9 mouse cellular contexts compared by ENCODE assay signal in genomic region chr2:103565171-103565591, GRCm38 (mm10). TPM values are rescaled to one million over a fixed set of nuclear protein-coding genes. Genes with fewer than 3 reads are reported as not detected.
DNase-seq lines count a peak whose midpoint lies in the region; ATAC-seq and TF ChIP-seq lines count a peak whose summit lies in the region.
"Had no signal": no experiment of that assay in that cellular context is flagged by ENCODE, and none has a peak within 500 bp of the region (broad histone marks: within the 10 kb centered on the region; RNA-seq: fewer than 3 reads in every experiment).

No protein-coding gene starts in this region.

- H3K79me2 ChIP-seq in liver, adult 2 months (ENCODE audit: control insufficient read depth, insufficient read depth, low read length), result peaks cover 20% of the 10 kb centered on the region; the same call in 1 of the 2 replicates

- H3K36me3 ChIP-seq in liver, adult 2 months (ENCODE audit: control insufficient read depth, insufficient read depth, low read length), result no peaks in the 10 kb centered on the region
- H3K36me3 ChIP-seq: G1E had no signal

- ATAC-seq in cerebellum, adult (ENCODE audit: insufficient number of reproducible peaks, low FRiP score, low TSS enrichment), result no peak

- no peak overlapping the region for H3K27ac ChIP-seq in cerebellum, adult 2 months (ENCODE audit: insufficient read depth, low read length)
- no peak overlapping the region for H3K27ac ChIP-seq in liver, adult 2 months (replicated peaks; ENCODE audit: insufficient read depth, low read depth, low read length)

- no peak for TF ChIP-seq CTCF in cerebellum, adult 2 months (IDR thresholded peaks at IDR 0.05; ENCODE audit: borderline replicate concordance, insufficient read depth, low read depth, low read length)
- peak; percentile 36; the same call in 1 of the 2 replicates for TF ChIP-seq CTCF in liver, adult 2 months (IDR thresholded peaks at IDR 0.05; ENCODE audit: low read depth, low read length)

- peak; percentile 15 for DNase-seq in cerebellum, adult 11 months
- DNase-seq in cerebellum, adult 2 months, result peak; percentile 26 to 40
- peak; percentile 51 to 59 for DNase-seq in frontal cortex, postnatal 10 days (ENCODE audit: low spot score in 2 of 2)
- DNase-seq in kidney, adult 9 months, result peak; percentile 43
- peak; percentile 37 for DNase-seq in liver, adult 2 months (ENCODE audit: extremely low read depth, low read depth, low spot score)
- DNase-seq in naive thymus-derived CD4-positive, alpha-beta T cell, adult 2 months (ENCODE audit: low read depth), result peak; percentile 72
- DNase-seq in testis, postnatal 10 days (ENCODE audit: low spot score), result peak; percentile 55

- 1% methylated on average over 22 of the region's 22 CpGs for WGBS in cerebellum, adult 2 months
- WGBS in liver, adult 2 months, result 2% methylated on average over 22 of the region's 22 CpGs

- H3K4me3 ChIP-seq in cerebellum, adult 2 months (replicated peaks; ENCODE audit: insufficient read depth, low read depth, low read length), result peak overlapping the region; percentile 45
- peak overlapping the region; percentile 14 for H3K4me3 ChIP-seq in liver, adult 2 months (ENCODE audit: insufficient read depth, low read depth, low read length)

- H3K27me3 ChIP-seq in cerebellum, adult 2 months (ENCODE audit: control insufficient read depth, insufficient read depth, low read length), result no peaks in the 10 kb centered on the region
- no peaks in the 10 kb centered on the region for H3K27me3 ChIP-seq in liver, adult 2 months (ENCODE audit: control insufficient read depth, insufficient read depth, low read length)

- no peaks in the 10 kb centered on the region for H3K4me1 ChIP-seq in cerebellum, adult 2 months (ENCODE audit: control insufficient read depth, insufficient read depth, low read length)
- H3K4me1 ChIP-seq in liver, adult 2 months (ENCODE audit: control insufficient read depth, insufficient read depth, low read length), result peaks cover 21% of the 10 kb centered on the region

- TF ChIP-seq POLR2A in cerebellum, adult 2 months (IDR thresholded peaks at IDR 0.05; ENCODE audit: borderline replicate concordance, insufficient read depth, low read length), result no peak
- no peak for TF ChIP-seq POLR2A in liver, adult 2 months (IDR thresholded peaks at IDR 0.05; ENCODE audit: extremely low read depth, insufficient read depth, low read length)

- peak overlapping the region; percentile 48 for H3K9ac ChIP-seq in liver, adult 2 months (ENCODE audit: low read depth, low read length)

RNA-seq across cellular contexts. Expression of gene Abtb2, which starts 0.9 kb away (rescaled TPM):
- 14.9 and 16.0 TPM in 2 replicates for polyA plus RNA-seq in cerebellum, adult 2 months (2012; rRNA removed)
- 6.5 and 8.6 TPM in 2 replicates for total RNA-seq in liver, adult 2 months (2014; rRNA removed)
- polyA plus RNA-seq in liver, adult 2 months (2012; rRNA removed), result 15.1 and 17.3 TPM in 2 replicates
- polyA plus RNA-seq: G1E had no signal

Comparison
In these comparisons a context has a peak if more than half of its experiments do, and no peak if none do; other contexts are left out.
1. DNase-seq: peak in every context shown above with its lines; median percentile 72 in naive thymus-derived CD4-positive, alpha-beta T cell, adult 2 months; 55 in frontal cortex, postnatal 10 days; 55 in testis, postnatal 10 days; 43 in kidney, adult 9 months; 37 in liver, adult 2 months; 33 in cerebellum, adult 2 months; 15 in cerebellum, adult 11 months.